Mouse (Mus musculus) stomach, embryonic 14.5 days (tissue): Measurements from ENCODE around the gene Mcl1. TPM values are rescaled to one million over a fixed set of nuclear protein-coding genes. Genes with fewer than 3 reads are reported as not detected.
A peak's percentile ranks its signal among the peaks of the same experiment; 100 is the strongest.
"Not testable (repeated sequence)": the region's sequence is repeated elsewhere in the genome, so short reads cannot be mapped to it uniquely, and the experiment has no call there.

Experiments used
- ATAC-seq: fragments of 200-750 bp; cut with Nextera tagmentation; 2 replicates; pipeline ENCODE4 v1.8.0; 2017; ENCODE audit warnings: low read depth, moderate TSS enrichment; ENCODE audit not compliant: insufficient number of reproducible peaks, insufficient read depth, low FRiP score
- H3K27ac ChIP-seq: fragments of 300-500 bp; sonication (generic); 2 replicates; pipeline ENCODE4 v1.5.1; 2014; ENCODE audit warnings: mild to moderate bottlenecking, low read length, moderate library complexity, mixed read lengths
- H3K27me3 ChIP-seq: fragments of 300-500 bp; sonication (generic); 2 replicates; pipeline ENCODE4 v1.6.1; 2014; ENCODE audit warnings: low read length, control low read depth, mixed read lengths; ENCODE audit not compliant: control insufficient read depth, insufficient read depth
- H3K36me3 ChIP-seq: fragments of 300-500 bp; sonication (generic); 2 replicates; pipeline ENCODE4 v1.6.1; 2014; ENCODE audit warnings: mild to moderate bottlenecking, control low read depth, low read length, moderate library complexity, mixed read lengths; ENCODE audit not compliant: control insufficient read depth, insufficient read depth
- H3K4me1 ChIP-seq: fragments of 300-500 bp; sonication (generic); 2 replicates; pipeline ENCODE4 v1.6.1; 2014; ENCODE audit warnings: low read length, control low read depth, mixed read lengths; ENCODE audit not compliant: control insufficient read depth, insufficient read depth
- H3K4me2 ChIP-seq: fragments of 300-500 bp; sonication (generic); replicated peaks from 2 replicates; pipeline ENCODE4 v1.6.1; 2014; ENCODE audit warnings: low read depth, low read length, control low read depth
- H3K4me3 ChIP-seq: fragments of 300-500 bp; sonication (generic); 2 replicates; pipeline ENCODE4 v1.5.1; 2014; ENCODE audit warnings: low read depth, low read length, control low read depth
- H3K9ac ChIP-seq: fragments of 300-500 bp; sonication (generic); replicated peaks from 2 replicates; pipeline ENCODE4 v1.6.1; 2014; ENCODE audit warnings: low read depth, mild to moderate bottlenecking, control low read depth, low read length, moderate library complexity, mixed read lengths
- H3K9me3 ChIP-seq: fragments of 300-500 bp; sonication (generic); 2 replicates; pipeline ENCODE4 v1.6.1; 2016; ENCODE audit warnings: low read depth, low read length, control low read depth; ENCODE audit not compliant: control insufficient read depth
- WGBS: fragments of 180-500 bp; shearing (Covaris S2); extraction: QIAGEN DNeasy Blood & Tissue Kit; methylation state at CpG from one replicate; pipeline ENCODE4 v1.1.7; 2014; 5-methylcytosine and 5-hydroxymethylcytosine counted together
- polyA plus RNA-seq: library from polyadenylated mRNA; unstranded; fragments of >200 nt; fragmentation: Nextera tagmentation; extraction: Ambion mirVana; gene quantifications from 2 replicates; pipeline ENCODE4 v1.2.1, GENCODE M21; 2014

Mcl1 gene
- polyA plus RNA-seq, 1 experiment from 2014 or later, result 47.0 TPM

GRCm38 (mm10) chr3:95667521-95667920, 8.9 kb downstream of the Mcl1 start:
- Histone ChIP-seq H3K4me2 (peak overlapping the region; percentile 25; the same call in 1 of the 2 replicates), H3K9ac (no peak overlapping the region), H3K36me3 (peaks cover 22% of the 10 kb centered on the region), H3K4me3 (no peak overlapping the region), H3K27me3 (no peaks in the 10 kb centered on the region), H3K27ac (peak overlapping the region; percentile 91; the same call in 1 of the 2 replicates), H3K4me1 (peaks cover 56% of the 10 kb centered on the region), H3K9me3 (no peaks in the 10 kb centered on the region)
- 19% methylated on average over 4 of the region's 4 CpGs for WGBS
- no peak for ATAC-seq

GRCm38 (mm10) chr3:95668026-95668425, 9.4 kb downstream of the Mcl1 start:
- 11% methylated on average over 7 of the region's 7 CpGs for WGBS
- H3K9me3 ChIP-seq, result no peaks in the 10 kb centered on the region
- H3K4me2 ChIP-seq, result no peak overlapping the region
- no peak overlapping the region for H3K4me3 ChIP-seq
- peaks cover 18% of the 10 kb centered on the region for H3K36me3 ChIP-seq
- peak; percentile 53 for ATAC-seq
- H3K27ac ChIP-seq, result peak overlapping the region; percentile 91
- peaks cover 57% of the 10 kb centered on the region for H3K4me1 ChIP-seq
- H3K9ac ChIP-seq, result no peak overlapping the region
- no peaks in the 10 kb centered on the region for H3K27me3 ChIP-seq

GRCm38 (mm10) chr3:95668589-95669308, 10.2 kb downstream of the Mcl1 start:
- peaks cover 12% of the 10 kb centered on the region for H3K36me3 ChIP-seq
- H3K9me3 ChIP-seq, result no peaks in the 10 kb centered on the region
- no peak overlapping the region for H3K4me2 ChIP-seq
- ATAC-seq, result no peak
- peaks cover 64% of the 10 kb centered on the region for H3K4me1 ChIP-seq
- peak overlapping the region; percentile 91 for H3K27ac ChIP-seq
- H3K9ac ChIP-seq, result no peak overlapping the region
- 57% methylated on average over 7 of the region's 7 CpGs for WGBS
- no peaks in the 10 kb centered on the region for H3K27me3 ChIP-seq
- H3K4me3 ChIP-seq, result no peak overlapping the region

DNA sequence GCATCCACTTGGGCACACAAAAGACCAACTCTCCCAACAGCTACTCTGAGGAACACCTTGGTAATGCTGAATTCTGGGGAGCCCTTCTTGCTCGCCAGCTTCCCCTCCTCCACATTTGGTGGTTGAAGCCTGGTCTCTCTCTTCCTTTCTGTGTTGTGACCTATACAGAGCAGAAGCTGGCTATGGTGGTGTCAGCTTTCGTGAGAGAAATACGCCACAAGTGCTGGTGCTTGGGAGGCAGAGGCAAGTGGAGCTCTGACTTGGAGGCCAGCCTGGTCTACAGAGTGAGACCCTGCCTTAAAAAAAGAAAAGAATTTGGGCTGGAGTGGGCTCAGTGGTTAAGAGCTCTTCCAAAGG, 10.7 kb downstream of the Mcl1 start:
- no peak for ATAC-seq
- H3K36me3 ChIP-seq, result peaks cover 7% of the 10 kb centered on the region
- no peaks in the 10 kb centered on the region for H3K9me3 ChIP-seq
- H3K27ac ChIP-seq, result 0 out of 2 replicates have a peak overlapping the region, but pooled peaks have one; percentile 39
- no peak overlapping the region for H3K9ac ChIP-seq
- peaks cover 67% of the 10 kb centered on the region for H3K4me1 ChIP-seq
- no peak overlapping the region for H3K4me3 ChIP-seq
- 97% methylated on average over 3 of the region's 3 CpGs for WGBS
- H3K4me2 ChIP-seq, result no peak overlapping the region
- no peaks in the 10 kb centered on the region for H3K27me3 ChIP-seq

- not testable (repeated sequence) for H3K36me3 ChIP-seq, H3K27ac ChIP-seq, H3K4me3 ChIP-seq, H3K27me3 ChIP-seq, H3K4me2 ChIP-seq, H3K9me3 ChIP-seq, ATAC-seq, H3K9ac ChIP-seq
- H3K4me1 ChIP-seq, result peaks cover 66% of the 10 kb centered on the region
- WGBS, result 99% methylated on average over 3 of the region's 3 CpGs
Observed at GRCm38 (mm10) chr3:95670419-95670818, 11.8 kb downstream of the Mcl1 start.

- Histone ChIP-seq H3K27ac (no peak overlapping the region), H3K9me3 (no peaks in the 10 kb centered on the region), H3K27me3 (no peaks in the 10 kb centered on the region), H3K9ac (no peak overlapping the region), H3K4me1 (peaks cover 69% of the 10 kb centered on the region), H3K36me3 (peaks cover 7% of the 10 kb centered on the region), H3K4me2 (no peak overlapping the region), H3K4me3 (no peak overlapping the region)
- ATAC-seq, result no peak
- WGBS, result 73% methylated on average over 5 of the region's 5 CpGs
Observed at GRCm38 (mm10) chr3:95671201-95671600, 12.6 kb downstream of the Mcl1 start.

- H3K4me1 ChIP-seq, result peaks cover 62% of the 10 kb centered on the region
- H3K27ac ChIP-seq, result peak overlapping the region; percentile 95; the same call in 1 of the 2 replicates
Observed at GRCm38 (mm10) chr3:95672461-95672860, 13.9 kb downstream of the Mcl1 start.

DNA sequence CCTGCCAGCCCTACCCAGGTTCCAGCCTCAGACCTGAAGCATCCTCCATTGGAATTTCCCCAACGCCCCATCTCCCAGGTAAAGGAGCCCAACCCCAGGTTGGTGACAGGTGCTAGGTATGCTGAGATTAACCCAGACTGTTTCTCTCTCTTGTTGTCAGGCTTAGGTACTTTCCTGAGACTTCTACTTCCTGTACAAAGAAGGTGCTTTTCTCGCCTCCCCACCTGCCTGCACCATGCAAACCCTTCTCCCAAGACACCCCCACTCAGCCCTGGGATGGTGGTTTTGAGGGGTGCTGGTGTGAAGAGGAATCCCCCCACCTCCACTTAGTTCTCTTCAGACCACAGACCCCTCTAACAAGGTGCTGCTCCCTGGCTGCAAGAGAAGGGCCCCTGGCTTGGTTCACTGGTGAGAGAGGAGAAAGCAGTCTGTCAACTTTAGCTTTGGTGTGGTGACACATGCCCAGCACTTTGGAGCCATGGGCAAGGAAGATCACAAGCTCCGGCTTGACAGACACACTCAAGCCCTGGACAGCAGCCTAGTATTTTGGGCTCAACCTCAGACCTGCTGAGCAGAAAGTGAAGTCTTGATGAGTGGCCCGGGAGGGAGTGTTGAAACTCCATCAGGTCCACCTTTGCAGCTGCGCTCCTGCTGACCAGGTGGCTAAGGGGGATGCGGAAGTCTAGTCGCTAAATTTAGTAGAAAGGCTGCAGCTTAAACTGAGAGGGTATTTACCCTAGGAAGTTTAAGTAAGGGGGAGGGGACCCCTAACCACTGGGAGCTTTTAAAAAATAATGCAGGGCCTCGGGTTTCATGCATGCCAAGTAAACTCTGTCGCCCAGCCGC, 14.5 kb downstream of the Mcl1 start:
- Histone ChIP-seq H3K9ac (no peak overlapping the region), H3K4me2 (peak overlapping the region; percentile 23), H3K36me3 (peaks cover 7% of the 10 kb centered on the region), H3K9me3 (no peaks in the 10 kb centered on the region), H3K4me1 (peaks cover 56% of the 10 kb centered on the region), H3K27me3 (no peaks in the 10 kb centered on the region), H3K27ac (peak overlapping the region; percentile 95), H3K4me3 (no peak overlapping the region)
- ATAC-seq, result no peak
- 31% methylated on average over 10 of the region's 10 CpGs for WGBS

More at GRCm38 (mm10) chr3:95672461-95672860, 13.9 kb downstream of the Mcl1 start:
- peaks cover 7% of the 10 kb centered on the region for H3K36me3 ChIP-seq
- no peak overlapping the region for H3K4me2 ChIP-seq
- H3K9me3 ChIP-seq, result no peaks in the 10 kb centered on the region
- no peak for ATAC-seq
- 41% methylated on average over 3 of the region's 3 CpGs for WGBS
- no peak overlapping the region for H3K4me3 ChIP-seq
- H3K27me3 ChIP-seq, result no peaks in the 10 kb centered on the region
- H3K9ac ChIP-seq, result no peak overlapping the region
